Mouse (Mus musculus): ENCODE measurements around the gene Spry1. TPM values are rescaled to one million over a fixed set of nuclear protein-coding genes. Genes with fewer than 3 reads are reported as not detected.
A peak's percentile ranks its signal among the peaks of the same experiment; 100 is the strongest.

The Spry1 gene
- polyA plus RNA-seq, 1 experiment from 2014 or later = 7.2 TPM

DNA sequence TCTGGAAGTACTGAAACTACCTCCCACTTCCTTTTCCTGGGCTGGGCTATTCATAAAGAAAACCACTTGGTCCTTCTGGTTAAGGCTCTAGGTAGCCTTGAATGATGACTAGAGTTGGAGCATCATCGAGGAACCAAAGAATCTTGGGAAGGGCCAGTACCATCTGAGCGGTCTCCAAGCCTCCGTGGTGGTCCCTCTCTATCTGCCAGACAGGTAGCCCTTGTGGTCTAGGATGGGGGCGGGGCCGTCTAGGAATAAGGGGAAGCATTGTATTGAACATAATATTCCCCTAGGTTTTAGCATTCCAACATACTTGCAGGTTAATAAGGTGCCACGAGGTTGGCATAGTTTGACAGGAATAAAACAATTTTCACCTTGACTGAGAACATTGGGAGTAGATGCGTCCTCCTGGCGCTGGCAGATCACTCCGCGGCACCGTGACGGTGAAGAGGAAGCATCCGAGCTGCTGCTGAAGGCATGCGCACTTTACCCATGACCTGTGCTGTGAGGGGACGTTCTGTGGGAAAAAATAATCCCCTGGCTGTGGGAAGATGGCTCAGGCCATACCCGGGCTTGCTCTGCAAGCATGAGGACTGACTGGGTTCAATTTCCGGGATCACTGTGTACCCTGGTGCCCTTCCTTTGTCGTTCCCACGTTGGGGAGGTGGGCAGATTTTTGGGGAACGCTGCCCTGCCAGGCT is 16.3 kb downstream of the Spry1 start:
- ATAC-seq (ENCODE audit: low FRiP score, low TSS enrichment) = 0 out of 2 replicates have a peak, but pooled peaks have one; percentile 43
- peak; percentile 77 for DNase-seq
- H3K27ac ChIP-seq (replicated peaks; ENCODE audit: low read depth, low read length) = no peak overlapping the region
- peak overlapping the region; percentile 24 for H3K4me3 ChIP-seq (replicated peaks; ENCODE audit: low read depth, low read length)
- H3K27me3 ChIP-seq (ENCODE audit: control insufficient read depth, insufficient read depth, low read length) = peaks cover 28% of the 10 kb centered on the region
- H3K9me3 ChIP-seq (ENCODE audit: control insufficient read depth, low read length) = no peaks in the 10 kb centered on the region
- no peaks in the 10 kb centered on the region for H3K36me3 ChIP-seq (ENCODE audit: control insufficient read depth, insufficient read depth, low read length)
- peak overlapping the region; percentile 52 for H3K4me2 ChIP-seq (ENCODE audit: low read length)
- peak overlapping the region; percentile 42; the same call in 1 of the 2 replicates for H3K9ac ChIP-seq (replicated peaks; ENCODE audit: low read length)
- 23% methylated on average over 20 of the region's 20 CpGs for WGBS
- peaks cover 11% of the 10 kb centered on the region; the same call in 1 of the 2 replicates for H3K4me1 ChIP-seq (ENCODE audit: control insufficient read depth, insufficient read depth, low read length)

DNA sequence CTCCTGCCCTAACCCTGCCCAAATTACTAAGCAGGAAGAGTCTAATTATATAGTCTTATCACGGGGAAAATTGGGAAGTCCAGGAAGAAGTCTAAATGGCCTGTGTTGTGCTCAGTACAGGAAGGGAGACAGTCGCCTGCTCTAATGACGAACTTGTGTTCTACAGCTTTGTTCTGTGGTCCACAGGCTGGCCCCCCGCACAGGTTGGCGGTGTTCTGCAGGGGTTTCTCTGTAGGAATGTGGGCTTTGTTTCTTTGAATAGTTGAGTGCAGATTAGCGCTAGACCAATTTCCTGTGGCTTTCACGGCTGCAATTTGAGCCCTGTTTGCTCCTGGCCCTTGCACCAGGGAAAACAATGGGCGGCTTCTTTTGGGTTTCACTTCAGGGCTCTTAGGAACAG is 17.3 kb downstream of the Spry1 start:
- Histone ChIP-seq H3K4me1 (ENCODE audit: control insufficient read depth, insufficient read depth, low read length) (peaks cover 11% of the 10 kb centered on the region; the same call in 1 of the 2 replicates), H3K36me3 (ENCODE audit: control insufficient read depth, insufficient read depth, low read length) (no peaks in the 10 kb centered on the region), H3K27me3 (ENCODE audit: control insufficient read depth, insufficient read depth, low read length) (peaks cover 28% of the 10 kb centered on the region), H3K4me3 (replicated peaks; ENCODE audit: low read depth, low read length) (no peak overlapping the region), H3K27ac (replicated peaks; ENCODE audit: low read depth, low read length) (no peak overlapping the region), H3K9ac (replicated peaks; ENCODE audit: low read length) (no peak overlapping the region), H3K9me3 (ENCODE audit: control insufficient read depth, low read length) (no peaks in the 10 kb centered on the region), H3K4me2 (ENCODE audit: low read length) (peak overlapping the region; percentile 11)
- no peak for ATAC-seq (ENCODE audit: low FRiP score, low TSS enrichment)
- 3% methylated on average over 8 of the region's 8 CpGs for WGBS
- DNase-seq = no peak

DNA sequence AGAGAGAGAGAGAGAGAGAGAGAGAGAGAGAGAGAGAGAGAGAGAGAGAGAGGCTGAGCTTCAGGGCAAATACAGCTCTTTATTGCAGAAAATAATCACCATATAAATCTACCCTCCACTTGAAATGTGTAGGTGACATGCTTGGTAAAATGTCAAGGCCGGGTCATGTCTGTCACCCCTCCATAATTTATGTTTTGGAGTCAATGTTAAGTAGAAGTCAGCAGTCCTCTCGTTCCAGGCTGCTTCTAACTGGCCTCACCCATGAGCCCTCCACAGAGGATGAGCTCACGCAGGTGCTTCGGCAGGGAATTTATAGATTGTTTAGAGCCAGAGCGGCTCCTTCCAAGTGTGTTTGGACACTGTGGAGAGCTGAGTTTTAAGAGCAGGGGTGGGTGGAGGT is 18.4 kb downstream of the Spry1 start:
- no peaks in the 10 kb centered on the region for H3K9me3 ChIP-seq (ENCODE audit: control insufficient read depth, low read length)
- H3K4me2 ChIP-seq (ENCODE audit: low read length) = no peak overlapping the region
- DNase-seq = no peak
- WGBS = 46% methylated on average over 5 of the region's 5 CpGs
- peaks cover 25% of the 10 kb centered on the region for H3K27me3 ChIP-seq (ENCODE audit: control insufficient read depth, insufficient read depth, low read length)
- H3K4me1 ChIP-seq (ENCODE audit: control insufficient read depth, insufficient read depth, low read length) = peaks cover 11% of the 10 kb centered on the region; the same call in 1 of the 2 replicates
- ATAC-seq (ENCODE audit: low FRiP score, low TSS enrichment) = no peak
- no peak overlapping the region for H3K4me3 ChIP-seq (replicated peaks; ENCODE audit: low read depth, low read length)
- no peaks in the 10 kb centered on the region for H3K36me3 ChIP-seq (ENCODE audit: control insufficient read depth, insufficient read depth, low read length)
- H3K9ac ChIP-seq (replicated peaks; ENCODE audit: low read length) = no peak overlapping the region
- H3K27ac ChIP-seq (replicated peaks; ENCODE audit: low read depth, low read length) = no peak overlapping the region

DNA sequence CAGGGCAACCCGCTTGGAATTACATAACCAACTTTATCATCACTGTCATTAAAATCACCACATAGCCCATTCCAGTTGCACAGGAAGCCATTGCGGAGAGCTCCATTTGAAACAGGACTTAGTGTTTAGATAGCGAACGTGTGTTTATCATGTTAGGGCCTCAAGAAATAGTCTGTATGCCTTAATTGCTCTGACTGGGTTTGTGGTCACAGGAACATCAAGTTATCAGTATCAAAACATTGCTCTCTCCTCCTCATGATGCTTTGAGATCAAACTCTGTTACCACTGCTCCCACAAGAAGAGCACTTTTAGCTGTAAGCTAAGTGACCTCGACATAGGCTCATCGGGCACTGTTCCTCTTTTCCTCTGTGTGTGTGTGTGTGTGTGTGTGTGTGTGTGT is 19.9 kb downstream of the Spry1 start:
- 77% methylated on average over 6 of the region's 6 CpGs for WGBS
- no peaks in the 10 kb centered on the region for H3K9me3 ChIP-seq (ENCODE audit: control insufficient read depth, low read length)
- H3K4me2 ChIP-seq (ENCODE audit: low read length) = no peak overlapping the region
- DNase-seq (no peak), ATAC-seq (ENCODE audit: low FRiP score, low TSS enrichment) (no peak)
- peaks cover 11% of the 10 kb centered on the region; the same call in 1 of the 2 replicates for H3K4me1 ChIP-seq (ENCODE audit: control insufficient read depth, insufficient read depth, low read length)
- peaks cover 20% of the 10 kb centered on the region; the same call in 1 of the 2 replicates for H3K27me3 ChIP-seq (ENCODE audit: control insufficient read depth, insufficient read depth, low read length)
- H3K27ac ChIP-seq (replicated peaks; ENCODE audit: low read depth, low read length) = no peak overlapping the region
- H3K36me3 ChIP-seq (ENCODE audit: control insufficient read depth, insufficient read depth, low read length) = no peaks in the 10 kb centered on the region
- H3K9ac ChIP-seq (replicated peaks; ENCODE audit: low read length) = no peak overlapping the region
- no peak overlapping the region for H3K4me3 ChIP-seq (replicated peaks; ENCODE audit: low read depth, low read length)

DNA sequence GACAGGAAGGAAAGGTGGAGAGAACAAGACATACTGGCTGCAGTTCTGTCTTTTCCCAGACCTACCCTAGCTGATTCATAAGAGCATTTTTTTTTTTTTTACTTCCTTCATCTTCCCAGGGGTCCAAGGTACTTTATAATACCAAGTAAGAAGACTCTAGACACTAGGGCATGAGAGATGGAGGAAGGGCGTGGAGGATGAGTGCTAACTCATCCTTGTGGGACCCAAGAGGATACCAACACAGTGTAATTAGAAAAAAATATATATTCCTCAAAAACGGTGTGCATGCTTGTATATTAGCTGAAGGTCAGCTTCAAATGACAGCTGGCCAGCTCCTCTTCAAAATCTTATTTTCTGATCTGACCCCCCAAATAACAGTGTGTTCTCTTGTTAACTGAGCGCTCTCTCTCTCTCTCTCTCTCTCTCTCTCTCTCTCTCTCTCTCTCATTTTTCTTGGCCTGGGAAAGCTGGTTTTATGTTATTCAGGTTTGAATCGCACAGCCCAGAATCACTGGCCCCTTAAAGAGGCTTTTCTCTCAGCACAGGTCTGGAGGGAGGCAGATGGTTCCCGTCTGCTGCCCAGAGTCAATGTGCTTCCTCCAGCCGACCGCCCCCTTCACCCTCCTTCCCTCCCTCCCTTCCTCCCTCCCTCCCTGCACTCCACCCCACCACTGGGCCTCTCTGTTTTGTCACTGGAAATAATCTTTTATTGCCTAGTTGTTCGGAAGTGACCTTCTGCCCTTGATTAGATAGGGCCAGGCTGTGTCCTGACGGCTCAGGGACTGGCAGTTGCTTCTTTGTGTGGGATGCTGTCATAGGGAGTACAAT is 26.8 kb downstream of the Spry1 start:
- Histone ChIP-seq H3K27ac (replicated peaks; ENCODE audit: low read depth, low read length) (no peak overlapping the region), H3K27me3 (ENCODE audit: control insufficient read depth, insufficient read depth, low read length) (peaks cover 20% of the 10 kb centered on the region; the same call in 1 of the 2 replicates), H3K36me3 (ENCODE audit: control insufficient read depth, insufficient read depth, low read length) (no peaks in the 10 kb centered on the region), H3K4me2 (ENCODE audit: low read length) (no peak overlapping the region), H3K4me1 (ENCODE audit: control insufficient read depth, insufficient read depth, low read length) (no peaks in the 10 kb centered on the region), H3K4me3 (replicated peaks; ENCODE audit: low read depth, low read length) (no peak overlapping the region), H3K9ac (replicated peaks; ENCODE audit: low read length) (no peak overlapping the region), H3K9me3 (ENCODE audit: control insufficient read depth, low read length) (peaks cover 20% of the 10 kb centered on the region)
- DNase-seq = peak; percentile 61
- 5% methylated on average over 9 of the region's 9 CpGs for WGBS
- ATAC-seq (ENCODE audit: low FRiP score, low TSS enrichment) = peak; percentile 81

DNA sequence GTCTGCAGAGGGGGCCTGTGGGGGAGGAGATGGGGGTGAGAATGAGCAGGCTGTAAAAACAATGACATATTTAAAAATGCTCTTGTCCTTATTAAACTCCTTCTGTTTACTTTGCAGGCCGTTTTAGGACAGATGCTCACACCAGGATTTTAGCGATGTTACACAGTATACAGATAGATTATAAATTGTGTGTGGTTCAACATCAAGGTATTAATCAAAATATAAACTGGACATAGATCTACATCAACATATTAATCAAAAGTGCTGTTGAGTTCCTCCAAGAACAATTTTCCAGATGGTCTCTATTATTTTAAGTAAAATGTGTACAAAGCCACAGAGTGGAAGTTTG is 27.3 kb downstream of the Spry1 start:
- no peaks in the 10 kb centered on the region; the same call in 1 of the 2 replicates for H3K4me1 ChIP-seq (ENCODE audit: control insufficient read depth, insufficient read depth, low read length)
- no peak overlapping the region for H3K4me2 ChIP-seq (ENCODE audit: low read length)
- no peak for DNase-seq
- no peaks in the 10 kb centered on the region for H3K36me3 ChIP-seq (ENCODE audit: control insufficient read depth, insufficient read depth, low read length)
- peaks cover 20% of the 10 kb centered on the region; the same call in 1 of the 2 replicates for H3K27me3 ChIP-seq (ENCODE audit: control insufficient read depth, insufficient read depth, low read length)
- no peak overlapping the region for H3K4me3 ChIP-seq (replicated peaks; ENCODE audit: low read depth, low read length)
- peaks cover 20% of the 10 kb centered on the region for H3K9me3 ChIP-seq (ENCODE audit: control insufficient read depth, low read length)
- H3K27ac ChIP-seq (replicated peaks; ENCODE audit: low read depth, low read length) = no peak overlapping the region
- 11% methylated on average over 2 of the region's 2 CpGs for WGBS
- no peak overlapping the region for H3K9ac ChIP-seq (replicated peaks; ENCODE audit: low read length)
- no peak for ATAC-seq (ENCODE audit: low FRiP score, low TSS enrichment)

DNA sequence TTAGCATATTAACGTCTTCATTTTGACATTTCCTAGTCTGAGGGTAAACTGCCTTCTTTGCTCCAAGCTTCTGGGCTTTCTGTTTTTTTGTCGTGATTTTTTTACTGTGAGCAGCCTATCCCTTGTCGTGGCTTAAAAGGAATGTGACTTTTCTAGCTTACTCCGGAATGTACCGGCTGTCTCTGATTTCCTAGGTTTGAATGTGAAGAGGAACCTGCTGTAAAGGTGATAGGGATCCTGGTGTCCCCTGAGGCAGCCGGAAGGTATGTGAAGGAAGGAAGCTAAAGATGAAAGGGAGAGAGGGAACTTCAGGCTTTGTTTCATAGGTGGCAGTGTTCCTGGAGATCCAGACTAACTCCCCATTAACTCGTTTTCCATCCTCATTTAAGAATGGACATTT is 28.0 kb downstream of the Spry1 start:
- Histone ChIP-seq H3K4me2 (ENCODE audit: low read length) (no peak overlapping the region), H3K36me3 (ENCODE audit: control insufficient read depth, insufficient read depth, low read length) (no peaks in the 10 kb centered on the region), H3K9ac (replicated peaks; ENCODE audit: low read length) (no peak overlapping the region), H3K9me3 (ENCODE audit: control insufficient read depth, low read length) (peaks cover 20% of the 10 kb centered on the region), H3K4me1 (ENCODE audit: control insufficient read depth, insufficient read depth, low read length) (peaks cover 5% of the 10 kb centered on the region; the same call in 1 of the 2 replicates), H3K27ac (replicated peaks; ENCODE audit: low read depth, low read length) (no peak overlapping the region), H3K27me3 (ENCODE audit: control insufficient read depth, insufficient read depth, low read length) (peaks cover 20% of the 10 kb centered on the region; the same call in 1 of the 2 replicates), H3K4me3 (replicated peaks; ENCODE audit: low read depth, low read length) (no peak overlapping the region)
- DNase-seq (no peak), ATAC-seq (ENCODE audit: low FRiP score, low TSS enrichment) (no peak)
- WGBS = 21% methylated on average over 7 of the region's 7 CpGs

DNA sequence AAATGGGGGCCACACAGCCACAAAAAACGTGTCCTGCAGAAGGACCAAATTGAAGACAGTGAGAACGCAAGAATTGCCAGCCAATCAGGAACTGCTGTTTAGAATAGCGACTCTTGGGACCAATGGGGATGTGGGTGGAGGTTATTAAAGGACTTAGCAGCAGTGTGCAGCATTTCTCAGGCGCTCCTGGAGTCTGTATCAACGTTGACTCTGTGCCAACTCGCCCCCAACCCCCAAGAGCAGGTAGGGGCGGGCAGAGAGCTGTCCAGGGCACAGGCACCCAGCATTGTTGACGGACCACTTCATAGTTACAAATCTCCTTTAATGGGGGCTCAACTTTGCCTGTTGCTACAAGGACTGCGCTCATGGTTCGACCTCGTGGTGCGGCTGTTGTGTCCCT is 28.9 kb downstream of the Spry1 start:
- H3K36me3 ChIP-seq (ENCODE audit: control insufficient read depth, insufficient read depth, low read length) = no peaks in the 10 kb centered on the region
- 93% methylated on average over 12 of the region's 12 CpGs for WGBS
- no peak for DNase-seq
- peaks cover 12% of the 10 kb centered on the region for H3K4me1 ChIP-seq (ENCODE audit: control insufficient read depth, insufficient read depth, low read length)
- no peak overlapping the region for H3K9ac ChIP-seq (replicated peaks; ENCODE audit: low read length)
- H3K4me3 ChIP-seq (replicated peaks; ENCODE audit: low read depth, low read length) = no peak overlapping the region
- H3K27ac ChIP-seq (replicated peaks; ENCODE audit: low read depth, low read length) = no peak overlapping the region
- H3K27me3 ChIP-seq (ENCODE audit: control insufficient read depth, insufficient read depth, low read length) = peaks cover 20% of the 10 kb centered on the region; the same call in 1 of the 2 replicates
- H3K9me3 ChIP-seq (ENCODE audit: control insufficient read depth, low read length) = peaks cover 20% of the 10 kb centered on the region
- H3K4me2 ChIP-seq (ENCODE audit: low read length) = no peak overlapping the region
- no peak for ATAC-seq (ENCODE audit: low FRiP score, low TSS enrichment)

Data from midbrain, embryonic 14.5 days (tissue).